Mouse (Mus musculus) forebrain, embryonic 15.5 days (tissue): Measurements from ENCODE around the gene Psma2. TPM values are rescaled to one million over a fixed set of nuclear protein-coding genes. Genes with fewer than 3 reads are reported as not detected.

Source experiments
- ATAC-seq: fragments of 200-750 bp; cut with Nextera tagmentation; replicated peaks from 2 replicates; pipeline ENCODE4 v1.8.0; 2017; ENCODE audit warnings: mild to moderate bottlenecking, moderate TSS enrichment, moderate library complexity
- H3K27ac ChIP-seq: fragments of 300-500 bp; sonication (generic); replicated peaks from 2 replicates; pipeline ENCODE4 v1.5.1; 2015; ENCODE audit warnings: mild to moderate bottlenecking, inconsistent platforms
- H3K27me3 ChIP-seq: fragments of 300-500 bp; sonication (generic); 2 replicates; pipeline ENCODE4 v1.6.1; 2015; ENCODE audit warnings: inconsistent platforms
- H3K36me3 ChIP-seq: fragments of 300-500 bp; sonication (generic); 2 replicates; pipeline ENCODE4 v1.6.1; 2015; ENCODE audit warnings: mild to moderate bottlenecking, inconsistent platforms
- H3K4me1 ChIP-seq: fragments of 300-500 bp; sonication (generic); 2 replicates; pipeline ENCODE4 v1.6.1; 2015; ENCODE audit warnings: inconsistent platforms
- H3K4me2 ChIP-seq: fragments of 300-500 bp; sonication (generic); replicated peaks from 2 replicates; pipeline ENCODE4 v1.6.1; 2015; ENCODE audit warnings: mild to moderate bottlenecking, inconsistent platforms
- H3K4me3 ChIP-seq: fragments of 300-500 bp; sonication (generic); 2 replicates; pipeline ENCODE4 v1.5.1; 2015; ENCODE audit warnings: mild to moderate bottlenecking, inconsistent platforms
- H3K9ac ChIP-seq: fragments of 300-500 bp; sonication (generic); replicated peaks from 2 replicates; pipeline ENCODE4 v1.6.1; 2015; ENCODE audit warnings: mild to moderate bottlenecking, inconsistent platforms
- H3K9me3 ChIP-seq: fragments of 300-500 bp; sonication (generic); 2 replicates; pipeline ENCODE4 v1.6.1; 2016; ENCODE audit warnings: inconsistent platforms
- WGBS: fragments of 180-500 bp; shearing (Covaris S2); methylation state at CpG from one replicate; pipeline ENCODE4 v1.1.7; 2015; ENCODE audit warnings: mixed read lengths; 5-methylcytosine and 5-hydroxymethylcytosine counted together
- polyA plus RNA-seq: library from polyadenylated mRNA; unstranded; fragments of >200 nt; fragmentation: Nextera tagmentation; extraction: Ambion mirVana; gene quantifications from 2 replicates; pipeline ENCODE4 v1.2.1, GENCODE M21; 2015

Gene Psma2
- polyA plus RNA-seq, 1 experiment from 2014 or later: 173 TPM

DNA sequence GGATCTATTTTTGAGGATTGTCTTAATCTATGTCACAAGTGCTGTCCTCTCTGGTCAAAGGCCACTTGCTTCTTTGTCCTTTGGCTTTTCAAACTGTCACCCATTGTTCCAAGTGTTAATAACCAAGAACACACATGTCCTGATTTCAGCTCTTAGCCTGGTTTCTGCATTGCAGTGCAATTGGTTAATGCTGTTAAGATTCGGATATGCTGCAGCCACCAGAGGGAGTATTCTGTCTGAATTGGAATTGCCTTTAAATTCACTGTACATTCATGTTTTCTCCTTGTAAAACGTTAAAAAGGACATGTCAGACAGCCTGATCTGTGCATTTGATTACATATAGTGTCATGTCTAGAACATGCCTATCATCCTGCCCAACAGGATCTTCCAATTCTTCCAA is 57.3 kb downstream of the Psma2 start:
- peak; percentile 55; the same call in 1 of the 2 replicates for ATAC-seq
- Histone ChIP-seq H3K27me3 (no peaks in the 10 kb centered on the region), H3K36me3 (no peaks in the 10 kb centered on the region), H3K9me3 (no peaks in the 10 kb centered on the region), H3K4me1 (no peaks in the 10 kb centered on the region), H3K27ac (no peak overlapping the region), H3K4me3 (no peak overlapping the region), H3K9ac (no peak overlapping the region), H3K4me2 (no peak overlapping the region)
- 17% methylated on average over 2 of the region's 2 CpGs for WGBS

DNA sequence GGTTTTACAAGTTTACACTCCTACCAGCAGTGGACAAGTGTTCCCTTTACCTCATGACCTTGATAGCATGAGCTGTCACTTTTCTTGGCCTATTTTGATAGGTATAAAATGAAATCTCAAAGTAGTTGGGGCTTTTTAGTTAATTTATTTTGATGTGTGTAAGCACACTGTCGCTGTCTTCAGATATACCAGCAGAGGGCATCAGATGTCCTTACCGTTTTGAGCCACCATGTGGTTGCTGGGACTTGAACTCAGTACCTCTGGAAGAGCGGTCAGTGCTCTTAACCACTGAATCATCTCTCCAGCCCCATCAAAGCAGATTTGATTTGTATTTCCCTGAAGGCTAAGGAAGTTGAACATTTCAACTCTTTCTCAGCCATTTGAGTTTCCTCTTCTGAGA is 75.9 kb downstream of the Psma2 start:
- H3K9ac ChIP-seq: no peak overlapping the region
- no peaks in the 10 kb centered on the region for H3K36me3 ChIP-seq
- H3K4me2 ChIP-seq: no peak overlapping the region
- H3K4me1 ChIP-seq: no peaks in the 10 kb centered on the region
- ATAC-seq: no peak
- H3K27ac ChIP-seq: no peak overlapping the region
- H3K27me3 ChIP-seq: no peaks in the 10 kb centered on the region
- no peaks in the 10 kb centered on the region for H3K9me3 ChIP-seq
- WGBS: 84% methylated on average over 3 of the region's 3 CpGs
- H3K4me3 ChIP-seq: no peak overlapping the region

GRCm38 (mm10) chr13:14716801-14717200 is 103.8 kb downstream of the Psma2 start:
- Histone ChIP-seq H3K27me3 (no peaks in the 10 kb centered on the region), H3K4me2 (no peak overlapping the region)

GRCm38 (mm10) chr13:14717755-14718154 is 104.7 kb downstream of the Psma2 start:
- no peaks in the 10 kb centered on the region for H3K9me3 ChIP-seq
- no peak overlapping the region for H3K9ac ChIP-seq
- no peak overlapping the region for H3K4me2 ChIP-seq
- H3K36me3 ChIP-seq: no peaks in the 10 kb centered on the region
- H3K27ac ChIP-seq: no peak overlapping the region
- H3K27me3 ChIP-seq: no peaks in the 10 kb centered on the region
- no peak for ATAC-seq
- H3K4me3 ChIP-seq: no peak overlapping the region
- WGBS: 19% methylated on average over 3 of the region's 3 CpGs
- H3K4me1 ChIP-seq: no peaks in the 10 kb centered on the region

More at GRCm38 (mm10) chr13:14716801-14717200, 103.8 kb downstream of the Psma2 start:
- Histone ChIP-seq H3K4me1 (no peaks in the 10 kb centered on the region), H3K9ac (no peak overlapping the region), H3K27ac (no peak overlapping the region), H3K36me3 (no peaks in the 10 kb centered on the region), H3K9me3 (no peaks in the 10 kb centered on the region), H3K4me3 (no peak overlapping the region)
- no peak for ATAC-seq
- 56% methylated on average over 2 of the region's 2 CpGs for WGBS

Other genes starting within 250 kb of the Psma2 start
- gene Hecw1, start 90.0 kb upstream of the Psma2 start, polyA plus RNA-seq: 42.5 and 46.5 TPM in 2 replicates
- gene Mrpl32, start 75 bp upstream of the Psma2 start, polyA plus RNA-seq: 114 TPM in 2 replicates
- 38.8 and 44.0 TPM in 2 replicates for gene AW209491, start 16.9 kb downstream of the Psma2 start, polyA plus RNA-seq